Mouse (Mus musculus) kidney, adult 9 months (tissue): ENCODE results near the gene Suco.

Experiments
- DNase-seq: peaks from one replicate; pipeline ENCODE4 v3.0.0; 2022

The Suco gene

GRCm38 (mm10) chr1:161782725-161783124 is 93.8 kb downstream of the Suco start:
- DNase-seq = no peak

- no peak for DNase-seq
Measured at GRCm38 (mm10) chr1:161781594-161781993, 94.9 kb downstream of the Suco start.

- no peak for DNase-seq
Measured at GRCm38 (mm10) chr1:161779057-161779456, 97.4 kb downstream of the Suco start.

- no peak for DNase-seq
Measured at GRCm38 (mm10) chr1:161775151-161775550, 101.3 kb downstream of the Suco start.

- no peak for DNase-seq
Measured at GRCm38 (mm10) chr1:161771293-161771692, 105.2 kb downstream of the Suco start.

GRCm38 (mm10) chr1:161769329-161769728 is 107.2 kb downstream of the Suco start:
- no peak for DNase-seq

GRCm38 (mm10) chr1:161767101-161767524 is 109.4 kb downstream of the Suco start:
- no peak for DNase-seq

GRCm38 (mm10) chr1:161766656-161767055 is 109.8 kb downstream of the Suco start:
- peak; percentile 24 for DNase-seq
